Mouse (Mus musculus) heart, embryonic 11.5 days (tissue): Measurements from ENCODE around the gene Gucy2e. TPM values are rescaled to one million over a fixed set of nuclear protein-coding genes. Genes with fewer than 3 reads are reported as not detected.

ENCODE experiments used
- ATAC-seq: fragments of 200-750 bp; cut with Nextera tagmentation; replicated peaks from 2 replicates; pipeline ENCODE4 v1.8.0; 2017; ENCODE audit warnings: moderate library complexity; ENCODE audit not compliant: insufficient number of reproducible peaks, low FRiP score, low TSS enrichment
- H3K27ac ChIP-seq: fragments of 300-500 bp; sonication (generic); 2 replicates; pipeline ENCODE4 v1.5.1; 2014; ENCODE audit warnings: mild to moderate bottlenecking, low read depth, low read length
- H3K27me3 ChIP-seq: fragments of 300-500 bp; sonication (generic); 2 replicates; pipeline ENCODE4 v1.6.1; 2014; ENCODE audit warnings: mild to moderate bottlenecking, low read length, mixed read lengths; ENCODE audit not compliant: control insufficient read depth, insufficient read depth
- H3K36me3 ChIP-seq: fragments of 300-500 bp; sonication (generic); 2 replicates; pipeline ENCODE4 v1.6.1; 2014; ENCODE audit warnings: mild to moderate bottlenecking, low read length, moderate library complexity, mixed read lengths; ENCODE audit not compliant: control insufficient read depth, insufficient read depth
- H3K4me1 ChIP-seq: fragments of 300-500 bp; sonication (generic); 2 replicates; pipeline ENCODE4 v1.6.1; 2014; ENCODE audit warnings: low read length; ENCODE audit not compliant: control insufficient read depth, insufficient read depth
- H3K4me2 ChIP-seq: fragments of 300-500 bp; sonication (generic); 2 replicates; pipeline ENCODE4 v1.6.1; 2014; ENCODE audit warnings: mild to moderate bottlenecking, moderate library complexity
- H3K4me3 ChIP-seq: fragments of 300-500 bp; sonication (generic); 2 replicates; pipeline ENCODE4 v1.5.1; 2014; ENCODE audit warnings: low read depth, low read length
- H3K9ac ChIP-seq: fragments of 300-500 bp; sonication (generic); 2 replicates; pipeline ENCODE4 v1.6.1; 2014; ENCODE audit warnings: mild to moderate bottlenecking, low read depth, low read length, moderate library complexity
- H3K9me3 ChIP-seq: fragments of 300-500 bp; sonication (generic); replicated peaks from 2 replicates; pipeline ENCODE4 v1.6.1; 2016; ENCODE audit warnings: low read length; ENCODE audit not compliant: control insufficient read depth
- WGBS: fragments of 180-500 bp; shearing (Covaris S2); extraction: QIAGEN DNeasy Blood & Tissue Kit; methylation state at CpG from one replicate; pipeline ENCODE4 v1.1.7; 2014; ENCODE audit not compliant: insufficient replicate concordance; 5-methylcytosine and 5-hydroxymethylcytosine counted together
- polyA plus RNA-seq: library from polyadenylated mRNA; unstranded; fragments of >200 nt; fragmentation: Nextera tagmentation; extraction: Ambion mirVana; gene quantifications from 2 replicates; pipeline ENCODE4 v1.2.1, GENCODE M21; 2014

Gene Gucy2e
- polyA plus RNA-seq, 1 experiment from 2014 or later, result 0.13 TPM

GRCm38 (mm10) chr11:69265410-69265809 is 28.6 kb upstream of the Gucy2e start:
- Histone ChIP-seq H3K4me2 (no peak overlapping the region), H3K9me3 (no peaks in the 10 kb centered on the region), H3K27ac (no peak overlapping the region), H3K27me3 (no peaks in the 10 kb centered on the region), H3K36me3 (no peaks in the 10 kb centered on the region), H3K4me1 (peaks cover 5% of the 10 kb centered on the region), H3K9ac (no peak overlapping the region), H3K4me3 (no peak overlapping the region)
- no peak for ATAC-seq
- WGBS, result 75% methylated on average over 9 of the region's 9 CpGs

GRCm38 (mm10) chr11:69264276-69264675 is 27.4 kb upstream of the Gucy2e start:
- H3K9me3 ChIP-seq, result no peaks in the 10 kb centered on the region
- no peak overlapping the region for H3K4me3 ChIP-seq
- H3K27me3 ChIP-seq, result no peaks in the 10 kb centered on the region
- WGBS, result 43% methylated on average over 2 of the region's 2 CpGs
- peaks cover 5% of the 10 kb centered on the region for H3K4me1 ChIP-seq
- no peak overlapping the region for H3K27ac ChIP-seq
- H3K36me3 ChIP-seq, result no peaks in the 10 kb centered on the region
- no peak for ATAC-seq
- no peak overlapping the region for H3K4me2 ChIP-seq
- H3K9ac ChIP-seq, result 0 out of 2 replicates have a peak overlapping the region, but pooled peaks have one; percentile 5

- Histone ChIP-seq H3K27me3 (no peaks in the 10 kb centered on the region), H3K9me3 (no peaks in the 10 kb centered on the region), H3K4me1 (no peaks in the 10 kb centered on the region), H3K27ac (no peak overlapping the region), H3K36me3 (no peaks in the 10 kb centered on the region), H3K4me3 (no peak overlapping the region), H3K4me2 (no peak overlapping the region), H3K9ac (no peak overlapping the region)
- ATAC-seq, result no peak
- WGBS, result 90% methylated on average over 1 of the region's 1 CpGs
Measured at GRCm38 (mm10) chr11:69260111-69260510, 23.3 kb upstream of the Gucy2e start.

DNA sequence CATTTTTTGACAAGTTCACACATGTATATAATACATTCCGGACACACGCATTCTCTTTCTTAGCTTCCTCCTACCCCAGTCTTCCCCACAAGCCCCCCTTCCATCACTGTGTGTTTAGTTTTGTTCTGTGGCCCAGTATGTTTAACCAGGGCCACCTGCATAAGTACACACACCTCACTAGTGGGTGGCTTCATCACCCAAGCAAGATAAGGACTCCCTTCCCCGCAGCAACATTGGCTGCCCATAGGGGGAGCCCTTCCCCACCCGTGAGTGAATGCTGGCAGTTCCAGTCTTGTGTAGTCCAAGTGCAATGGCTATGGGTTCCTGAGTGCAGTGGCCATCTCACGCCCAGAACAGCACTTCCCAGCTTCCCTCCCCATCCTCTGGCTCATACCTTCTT is 21.5 kb upstream of the Gucy2e start:
- Histone ChIP-seq H3K9me3 (no peaks in the 10 kb centered on the region), H3K4me2 (no peak overlapping the region), H3K36me3 (no peaks in the 10 kb centered on the region), H3K9ac (no peak overlapping the region), H3K27ac (no peak overlapping the region), H3K4me1 (no peaks in the 10 kb centered on the region), H3K27me3 (no peaks in the 10 kb centered on the region), H3K4me3 (no peak overlapping the region)
- WGBS, result 56% methylated on average over 5 of the region's 5 CpGs
- ATAC-seq, result no peak

DNA sequence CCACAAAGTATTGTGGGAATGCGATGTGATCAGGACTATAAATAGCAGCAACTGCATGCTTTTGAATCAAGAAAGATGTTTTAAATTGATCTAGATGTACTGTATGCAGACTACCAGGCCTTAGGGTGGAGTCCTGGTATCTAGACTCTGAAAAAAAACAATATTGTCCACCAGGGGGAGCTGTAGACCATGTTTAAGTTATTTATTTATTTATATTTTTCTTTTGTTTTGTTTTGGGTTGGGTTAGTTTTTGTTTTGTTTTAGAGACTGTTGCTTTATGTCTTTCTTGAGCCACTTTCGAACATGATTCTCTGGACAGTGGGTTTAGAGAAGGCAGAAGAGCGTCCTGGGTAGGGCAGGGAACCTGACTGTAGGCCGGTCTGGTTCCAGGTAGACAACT is 21.0 kb upstream of the Gucy2e start:
- H3K4me3 ChIP-seq, result no peak overlapping the region
- 51% methylated on average over 4 of the region's 4 CpGs for WGBS
- H3K36me3 ChIP-seq, result no peaks in the 10 kb centered on the region
- no peak overlapping the region for H3K4me2 ChIP-seq
- no peak for ATAC-seq
- no peaks in the 10 kb centered on the region for H3K9me3 ChIP-seq
- no peaks in the 10 kb centered on the region for H3K27me3 ChIP-seq
- H3K9ac ChIP-seq, result no peak overlapping the region
- no peaks in the 10 kb centered on the region for H3K4me1 ChIP-seq
- H3K27ac ChIP-seq, result no peak overlapping the region

DNA sequence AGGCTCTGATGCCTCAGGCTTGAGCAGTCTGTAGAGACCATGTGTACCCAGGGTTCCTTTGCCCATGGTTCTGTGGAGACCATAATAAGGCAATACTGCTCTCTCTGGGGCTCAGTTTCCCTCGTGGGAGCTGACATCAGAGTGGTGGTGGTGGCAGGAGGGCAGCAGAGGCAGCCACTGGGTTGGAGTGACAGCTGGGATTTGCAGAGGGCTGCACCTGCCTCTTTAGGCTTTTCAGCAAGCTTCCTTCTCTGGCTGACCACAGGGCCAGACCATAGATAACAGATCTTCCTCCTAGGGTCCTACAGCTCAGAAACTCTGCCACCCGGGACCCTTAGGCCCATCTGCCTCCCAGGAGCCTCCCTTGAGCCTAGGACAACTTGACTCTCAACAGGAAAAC is 20.2 kb upstream of the Gucy2e start:
- H3K36me3 ChIP-seq, result no peaks in the 10 kb centered on the region
- no peak for ATAC-seq
- H3K9ac ChIP-seq, result no peak overlapping the region
- H3K4me2 ChIP-seq, result no peak overlapping the region
- no peak overlapping the region for H3K4me3 ChIP-seq
- H3K9me3 ChIP-seq, result no peaks in the 10 kb centered on the region
- H3K27me3 ChIP-seq, result no peaks in the 10 kb centered on the region
- 66% methylated on average over 2 of the region's 2 CpGs for WGBS
- no peak overlapping the region for H3K27ac ChIP-seq
- H3K4me1 ChIP-seq, result no peaks in the 10 kb centered on the region

- no peaks in the 10 kb centered on the region for H3K4me1 ChIP-seq
- no peak for ATAC-seq
- H3K9me3 ChIP-seq, result no peaks in the 10 kb centered on the region
- no peaks in the 10 kb centered on the region for H3K27me3 ChIP-seq
- H3K9ac ChIP-seq, result no peak overlapping the region
- WGBS, result 77% methylated on average over 5 of the region's 5 CpGs
- no peak overlapping the region for H3K4me3 ChIP-seq
- no peaks in the 10 kb centered on the region for H3K36me3 ChIP-seq
- H3K4me2 ChIP-seq, result no peak overlapping the region
- H3K27ac ChIP-seq, result no peak overlapping the region
Measured at GRCm38 (mm10) chr11:69254808-69255207, 18.0 kb upstream of the Gucy2e start.

- 20% methylated on average over 9 of the region's 9 CpGs for WGBS
- peak overlapping the region; percentile 56 for H3K4me2 ChIP-seq
- H3K9me3 ChIP-seq, result no peaks in the 10 kb centered on the region
- no peaks in the 10 kb centered on the region for H3K27me3 ChIP-seq
- H3K4me3 ChIP-seq, result peak overlapping the region; percentile 25; the same call in 1 of the 2 replicates
- H3K9ac ChIP-seq, result peak overlapping the region; percentile 59; the same call in 1 of the 2 replicates
- H3K4me1 ChIP-seq, result no peaks in the 10 kb centered on the region
- ATAC-seq, result no peak
- H3K36me3 ChIP-seq, result no peaks in the 10 kb centered on the region
- H3K27ac ChIP-seq, result 0 out of 2 replicates have a peak overlapping the region, but pooled peaks have one; percentile 22
Measured at GRCm38 (mm10) chr11:69253131-69253530, 16.3 kb upstream of the Gucy2e start.

DNA sequence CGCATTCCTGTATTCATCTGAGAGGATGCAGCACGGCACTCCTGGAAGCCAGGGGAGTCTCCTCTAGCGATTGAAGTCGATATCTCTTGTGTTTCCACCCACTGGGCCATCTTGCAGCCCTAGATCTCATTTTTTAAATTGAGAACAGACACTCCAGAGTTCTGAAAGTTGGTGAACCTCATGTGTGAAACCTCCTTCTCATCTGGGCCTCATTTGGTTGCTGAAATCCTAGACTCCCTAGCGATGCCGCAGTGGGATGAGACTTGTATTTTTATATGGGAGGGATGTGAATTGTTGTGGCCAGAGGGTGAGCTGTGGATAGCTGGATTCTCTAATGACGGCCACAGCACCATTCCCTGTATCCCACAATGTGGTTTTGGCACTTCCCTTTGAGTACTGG is 15.1 kb upstream of the Gucy2e start:
- H3K4me1 ChIP-seq, result no peaks in the 10 kb centered on the region
- no peaks in the 10 kb centered on the region for H3K27me3 ChIP-seq
- no peaks in the 10 kb centered on the region for H3K36me3 ChIP-seq
- H3K4me3 ChIP-seq, result no peak overlapping the region
- no peak for ATAC-seq
- no peak overlapping the region for H3K27ac ChIP-seq
- H3K9ac ChIP-seq, result no peak overlapping the region
- no peak overlapping the region for H3K4me2 ChIP-seq
- 76% methylated on average over 7 of the region's 7 CpGs for WGBS
- no peaks in the 10 kb centered on the region for H3K9me3 ChIP-seq
